Mouse (Mus musculus) right cerebral cortex, postnatal 25 days (tissue): ENCODE data around the gene Ccdc141.

Source experiments
- DNase-seq: peaks from one replicate; pipeline ENCODE4 v3.0.0; 2022

Gene Ccdc141

DNA sequence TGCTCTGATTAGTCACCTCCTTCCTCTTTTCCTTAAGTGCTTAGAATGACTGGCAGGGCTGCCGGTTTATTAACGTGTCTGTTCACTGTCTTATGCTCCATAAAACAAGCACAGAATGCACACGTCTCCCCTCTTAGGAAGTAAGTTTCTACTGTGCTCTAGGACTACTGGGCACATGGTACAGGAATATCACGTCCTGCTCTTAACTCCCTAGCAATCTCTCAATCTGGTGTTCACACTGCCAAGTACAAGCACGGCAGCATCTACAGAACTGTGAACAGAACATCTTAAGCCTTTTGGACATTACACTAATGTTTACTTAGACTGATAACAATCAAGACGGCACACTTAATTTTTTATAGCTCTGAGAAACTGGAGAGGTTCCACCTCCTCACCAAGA is 52.3 kb downstream of the Ccdc141 start:
- DNase-seq, result no peak

DNA sequence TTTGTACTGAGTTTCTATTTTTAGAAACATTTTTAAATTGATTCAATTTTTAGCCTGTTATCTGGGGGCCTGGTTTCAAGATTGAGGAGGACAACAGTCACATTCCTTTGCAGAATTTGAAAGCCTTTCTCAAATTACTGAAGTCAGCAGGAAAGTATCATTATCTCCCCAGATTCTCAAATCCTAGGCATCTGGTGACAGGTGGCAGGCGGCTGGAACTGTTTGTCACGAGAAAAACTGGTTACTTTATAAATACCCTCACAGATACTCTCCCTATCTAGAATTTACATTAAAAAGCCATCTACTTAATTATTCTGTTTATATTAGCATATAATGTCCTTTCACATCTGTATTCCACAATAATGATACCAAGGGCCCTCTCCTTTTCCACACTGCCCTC is 56.1 kb downstream of the Ccdc141 start:
- DNase-seq, result no peak

DNA sequence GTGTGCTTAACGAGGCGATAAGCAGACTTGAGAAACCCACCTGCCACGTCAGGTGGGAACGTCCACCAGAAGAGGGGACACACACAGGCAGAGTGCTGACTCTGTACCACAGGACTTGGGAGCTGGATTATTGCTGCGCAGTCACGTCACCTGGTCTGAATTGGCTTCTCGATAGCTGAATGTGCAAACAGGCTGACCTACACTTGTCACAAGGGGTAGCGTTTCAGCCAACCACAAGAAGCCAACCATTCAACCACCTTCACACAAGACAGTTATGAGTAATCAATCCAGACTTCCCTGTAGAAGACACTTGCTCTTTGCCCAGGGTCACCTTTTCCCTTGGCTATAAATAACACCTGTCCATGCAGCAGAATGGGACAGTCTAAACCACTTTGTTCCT is 56.6 kb downstream of the Ccdc141 start:
- DNase-seq, result no peak

DNA sequence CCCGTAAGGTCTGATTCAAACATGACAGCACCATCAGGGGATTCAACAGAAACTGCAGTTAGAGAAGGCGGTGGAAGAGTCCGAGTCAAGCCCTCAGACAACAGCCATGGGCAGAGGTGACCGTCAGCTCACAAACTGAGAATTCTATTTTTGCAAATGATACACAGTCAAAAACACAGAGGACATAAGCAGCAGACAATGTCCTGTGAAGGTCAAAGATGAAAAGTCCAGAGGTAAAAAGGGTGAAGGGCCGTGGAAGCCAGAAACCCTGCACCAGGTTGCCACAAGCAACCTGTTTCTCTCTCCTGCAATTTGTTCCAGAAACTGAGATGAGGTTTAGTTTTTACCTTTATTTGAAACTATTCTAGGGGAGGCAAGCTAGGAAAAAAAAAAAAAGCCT is 57.4 kb downstream of the Ccdc141 start:
- no peak for DNase-seq

DNA sequence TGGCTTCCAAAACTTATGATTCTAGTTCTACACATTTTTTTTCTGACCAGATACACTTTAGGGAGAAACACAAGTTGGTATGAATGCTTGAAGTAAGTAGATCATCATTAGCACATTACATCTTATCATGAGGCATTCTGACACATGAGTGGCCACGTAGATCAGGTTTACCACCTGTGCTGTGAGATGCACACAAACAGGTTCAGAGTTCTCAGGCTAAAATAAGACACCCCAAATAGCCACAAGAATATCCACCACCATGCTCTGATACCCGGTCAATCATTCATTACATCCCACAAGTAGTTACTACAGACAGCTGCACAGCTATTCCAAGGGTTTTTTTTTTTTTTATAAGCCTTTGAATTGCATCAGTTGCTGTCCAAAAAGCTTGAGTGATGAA is 59.3 kb downstream of the Ccdc141 start:
- DNase-seq, result no peak

DNA sequence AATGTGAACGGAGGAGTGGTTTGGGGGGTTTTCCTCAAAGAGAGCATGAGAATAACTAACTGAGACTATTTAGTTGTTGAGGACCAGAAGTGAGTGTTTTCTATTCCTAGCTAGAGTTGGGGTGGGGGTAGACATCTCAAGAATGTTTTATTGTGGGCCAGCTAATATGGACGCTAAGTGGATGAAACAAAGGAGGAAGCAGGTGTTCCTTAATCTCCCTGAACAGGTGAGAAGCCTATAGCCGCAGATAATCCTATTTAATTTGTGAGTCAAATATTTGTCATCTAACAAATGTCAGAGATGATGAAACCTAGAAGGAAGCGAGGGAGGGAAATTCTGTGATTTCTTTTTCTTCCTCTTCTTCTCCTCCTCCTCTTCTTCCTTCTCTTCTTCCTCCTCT is 60.1 kb downstream of the Ccdc141 start:
- no peak for DNase-seq

DNA sequence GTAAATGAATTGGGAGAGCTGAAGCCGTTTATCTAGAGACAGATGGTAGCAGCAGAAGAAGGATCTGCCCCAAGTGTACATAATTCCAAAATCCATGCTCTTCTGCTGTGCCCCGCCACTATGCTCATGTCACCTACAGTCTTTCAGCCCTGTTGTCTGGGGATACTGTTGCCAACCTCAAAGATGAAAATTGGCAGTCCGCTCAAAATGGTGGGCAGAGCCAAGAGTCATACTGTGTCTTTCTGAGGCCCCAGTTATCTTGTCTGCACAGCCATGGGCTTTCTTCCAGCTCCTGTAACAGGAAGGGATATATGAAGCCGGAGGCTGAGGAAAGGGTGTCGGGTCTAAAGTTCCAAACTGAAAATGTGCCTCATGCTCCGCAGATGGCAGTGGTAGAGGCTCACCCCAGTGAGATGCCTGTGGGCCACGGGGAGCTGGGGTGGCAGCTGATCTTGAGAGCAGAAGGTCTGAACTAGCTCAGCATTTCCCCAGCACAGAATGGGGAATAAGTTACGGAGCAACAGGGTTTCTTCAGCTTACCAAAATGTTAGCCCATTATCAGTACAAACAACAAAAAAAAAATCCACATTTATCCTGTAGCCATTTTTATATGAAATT is 60.8 kb downstream of the Ccdc141 start:
- DNase-seq, result no peak

DNA sequence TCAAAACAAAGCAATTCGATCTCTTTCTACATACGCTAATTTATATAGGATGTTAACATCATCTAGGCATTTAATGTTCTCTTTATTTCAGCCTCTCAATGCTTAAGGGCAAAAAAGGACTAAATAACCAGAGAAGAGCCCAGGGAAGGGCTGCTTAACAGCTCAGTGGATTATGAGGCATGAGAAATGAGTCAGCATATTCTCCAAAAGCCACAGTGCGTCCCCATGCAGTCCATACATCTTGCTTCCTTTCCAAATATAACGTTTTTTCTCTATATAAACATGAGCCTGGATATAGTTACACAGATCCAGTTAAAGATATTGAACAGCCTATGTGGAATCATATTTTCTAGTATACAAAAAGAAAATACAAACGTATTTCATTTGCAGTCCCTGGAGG is 61.9 kb downstream of the Ccdc141 start:
- DNase-seq, result no peak

DNA sequence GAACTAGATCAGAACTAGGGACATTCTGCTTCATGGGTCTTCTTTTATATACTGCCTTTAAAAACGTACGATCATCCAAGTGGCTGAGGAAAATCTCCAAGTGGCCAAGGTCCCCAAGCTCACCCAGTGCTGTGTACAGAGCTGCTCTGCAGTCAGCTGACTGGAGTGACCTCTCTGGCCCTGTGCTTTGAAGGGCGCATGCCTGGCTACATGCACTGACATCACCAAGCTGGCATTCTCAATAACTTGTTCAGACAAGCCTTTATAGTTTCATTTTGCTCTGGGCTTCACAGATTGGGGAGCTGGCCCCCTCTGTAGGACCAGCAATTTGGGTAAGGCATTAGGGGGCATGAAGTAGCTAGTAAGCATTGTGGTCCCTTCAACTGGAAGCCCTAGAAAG is 64.3 kb downstream of the Ccdc141 start:
- DNase-seq, result no peak

DNA sequence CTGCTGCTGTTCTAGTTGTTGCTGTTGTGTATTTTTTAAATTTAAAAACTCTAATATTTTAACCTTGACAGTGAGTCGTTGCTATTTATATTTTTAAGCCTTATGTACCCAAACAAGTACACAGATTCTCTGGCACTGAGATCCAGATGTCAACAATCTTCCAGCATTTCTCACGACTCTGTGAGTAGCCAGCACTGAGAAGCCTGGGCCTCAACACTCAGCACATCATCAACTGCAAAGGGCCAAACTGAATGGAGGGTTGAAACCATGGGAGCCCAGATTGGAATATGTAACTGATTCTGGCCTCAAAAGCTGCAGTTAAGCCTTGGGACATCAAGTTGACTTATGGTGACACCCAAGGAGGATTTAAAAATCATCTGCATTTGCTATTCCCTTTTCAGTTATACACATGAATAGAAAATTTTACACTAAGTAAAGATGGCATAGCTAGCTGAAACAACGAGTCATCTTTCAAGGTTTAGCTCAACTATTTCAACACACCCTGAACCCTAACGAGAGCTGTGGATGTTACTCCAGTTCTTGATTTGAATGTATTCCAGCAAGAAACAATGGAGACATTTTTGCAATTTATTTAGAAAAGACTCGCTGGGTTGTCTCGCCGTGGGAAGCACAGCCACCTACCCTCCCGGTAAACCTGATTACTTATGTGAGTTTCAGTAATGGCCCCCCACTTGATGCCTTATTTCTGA is 65.3 kb downstream of the Ccdc141 start:
- DNase-seq, result no peak

DNA sequence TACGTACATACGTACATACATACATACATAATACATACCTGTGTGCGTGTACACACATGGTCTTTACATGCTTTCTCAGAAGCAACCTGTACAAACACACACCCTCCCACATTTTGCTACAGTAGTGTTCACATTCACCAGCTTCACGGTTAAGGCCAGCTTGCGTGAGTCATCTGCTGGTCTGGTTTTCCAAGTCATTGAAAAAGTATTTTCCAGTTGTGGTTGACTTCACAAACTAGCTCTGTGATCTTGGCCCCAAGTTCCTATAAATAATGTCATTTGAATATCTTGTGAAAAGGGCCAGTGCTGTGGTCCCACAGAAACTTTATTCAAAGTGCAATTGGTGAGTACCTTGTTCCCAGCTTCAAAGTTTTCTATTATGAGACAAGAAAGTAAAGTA is 67.9 kb downstream of the Ccdc141 start:
- no peak for DNase-seq

DNA sequence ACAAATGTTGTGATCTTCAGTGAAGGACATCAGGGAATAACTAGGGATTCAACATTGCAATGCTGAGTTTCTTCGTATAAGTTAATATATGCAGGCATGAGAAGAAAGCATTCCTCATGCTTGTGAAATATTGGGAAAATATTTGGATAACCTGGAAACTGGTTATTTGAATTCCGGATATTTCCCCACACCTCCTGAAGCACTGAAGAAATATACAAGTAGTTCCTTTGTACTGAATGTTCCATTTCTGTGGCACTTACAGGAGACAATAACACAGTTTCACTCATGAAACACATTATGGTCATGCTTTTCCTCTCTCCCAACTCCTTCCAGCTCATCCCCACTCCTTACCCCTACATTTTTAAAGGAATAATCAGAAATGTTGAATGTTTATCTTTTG is 70.6 kb downstream of the Ccdc141 start:
- DNase-seq, result no peak

DNA sequence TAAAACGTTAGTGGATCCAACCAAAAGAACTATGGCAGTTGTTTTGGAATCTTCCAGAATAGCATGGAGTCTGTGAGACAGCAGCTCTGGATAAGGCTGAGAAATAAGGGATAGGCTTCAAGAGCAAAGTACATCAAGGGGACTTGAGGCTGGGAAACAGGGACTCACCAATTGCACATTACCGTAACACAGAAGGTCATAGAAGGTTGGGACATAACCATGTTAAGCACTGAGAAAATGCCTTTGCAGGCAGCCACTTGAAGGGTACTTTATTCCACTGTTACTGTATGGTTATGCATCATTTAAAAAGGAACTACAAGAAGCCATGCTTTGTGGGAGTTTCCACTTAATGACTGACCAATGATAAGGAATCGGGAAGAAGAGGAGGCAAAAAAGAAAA is 71.7 kb downstream of the Ccdc141 start:
- DNase-seq, result no peak

DNA sequence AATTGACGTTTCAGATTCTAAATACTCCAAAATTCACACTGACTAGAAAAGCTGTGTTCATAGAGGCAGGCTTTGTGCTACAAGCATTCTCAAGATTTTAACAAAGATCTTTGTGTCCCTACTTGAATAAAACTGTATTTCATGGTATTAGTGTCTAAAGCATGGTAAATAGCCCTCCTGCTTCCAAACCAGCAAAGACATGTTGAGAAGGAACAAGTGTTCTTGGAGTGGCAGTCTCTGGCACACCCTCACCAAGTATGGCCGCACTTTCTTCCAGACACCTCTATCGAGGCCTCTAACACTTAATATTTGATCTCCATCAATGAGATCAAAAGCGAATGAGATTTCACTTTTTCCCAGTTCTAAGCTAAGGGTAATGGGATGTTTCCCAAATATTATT is 78.7 kb downstream of the Ccdc141 start:
- DNase-seq, result no peak

DNA sequence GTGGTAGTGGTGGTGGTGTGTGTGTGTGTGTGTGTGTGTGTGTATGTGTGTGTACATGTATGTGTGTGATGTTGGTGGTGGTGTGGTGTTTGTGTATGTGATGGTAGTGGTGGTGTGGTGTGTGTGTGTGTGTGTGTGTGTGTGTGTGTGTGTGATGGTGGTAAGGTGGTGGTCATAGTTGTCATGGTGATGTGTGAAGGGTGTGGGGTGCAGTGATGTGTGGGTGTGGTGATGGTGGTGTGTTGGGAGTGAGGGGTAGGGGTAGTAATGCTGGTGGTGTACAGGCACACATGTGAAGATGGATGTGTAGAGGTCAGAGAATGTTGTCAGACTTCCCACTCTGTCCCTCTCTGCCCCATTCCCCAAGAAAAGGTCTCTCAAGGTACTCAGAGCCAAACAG is 85.1 kb downstream of the Ccdc141 start:
- no peak for DNase-seq

DNA sequence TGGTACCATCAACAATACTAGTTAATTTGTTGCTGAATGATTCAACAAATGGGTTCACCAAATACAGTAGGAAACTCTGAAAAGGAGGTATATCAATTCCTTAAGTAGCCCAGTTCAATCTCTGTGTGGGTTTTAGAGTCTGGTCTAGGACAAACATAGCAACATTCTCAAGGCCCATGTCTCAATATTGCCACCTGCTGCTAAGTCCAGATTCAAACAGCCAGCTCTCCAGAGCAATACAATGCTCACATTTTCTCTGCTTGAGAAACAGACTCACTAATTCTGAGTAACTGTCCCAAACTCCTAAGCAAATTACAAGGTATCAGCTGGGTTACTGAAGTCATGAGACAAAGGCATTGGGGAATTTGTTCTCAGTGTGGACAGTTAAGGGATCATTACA is 85.8 kb downstream of the Ccdc141 start:
- DNase-seq, result no peak

DNA sequence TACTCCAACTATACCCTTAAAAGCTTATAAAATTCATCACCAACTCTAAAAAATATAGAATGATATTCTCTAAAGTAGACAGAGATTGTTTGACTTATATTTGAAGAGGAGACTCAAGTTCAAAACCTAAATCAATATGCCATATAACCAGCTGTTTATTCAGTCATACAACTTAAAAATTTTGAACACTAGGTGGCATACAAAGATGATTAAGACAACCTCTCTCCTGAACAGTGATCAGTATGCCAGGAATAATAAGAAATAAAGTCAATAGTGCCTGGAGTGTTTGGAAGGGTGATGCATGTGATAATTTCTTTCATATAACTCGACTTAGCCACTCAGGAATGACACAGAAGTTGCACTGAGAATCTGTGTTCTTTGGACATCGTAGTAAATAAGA is 89.3 kb downstream of the Ccdc141 start:
- no peak for DNase-seq

DNA sequence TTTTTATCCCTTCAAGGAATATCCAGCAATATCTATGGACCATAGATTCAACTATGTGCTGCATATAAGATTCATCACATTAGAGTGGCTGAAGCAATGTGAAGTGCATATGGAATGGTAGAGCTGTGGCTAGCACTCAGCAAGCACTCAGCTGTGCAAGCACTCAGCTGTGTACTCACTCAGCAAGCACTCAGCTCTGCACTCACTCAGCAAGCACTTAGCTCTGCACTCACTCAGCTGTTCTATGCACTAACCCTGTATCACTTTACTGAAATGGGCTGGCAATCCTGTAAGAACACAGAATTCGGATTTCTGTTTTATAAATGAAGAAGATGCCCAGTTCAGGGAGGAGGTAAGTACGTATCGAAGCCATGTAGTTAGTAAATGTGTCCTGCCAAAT is 89.8 kb downstream of the Ccdc141 start:
- DNase-seq, result no peak

DNA sequence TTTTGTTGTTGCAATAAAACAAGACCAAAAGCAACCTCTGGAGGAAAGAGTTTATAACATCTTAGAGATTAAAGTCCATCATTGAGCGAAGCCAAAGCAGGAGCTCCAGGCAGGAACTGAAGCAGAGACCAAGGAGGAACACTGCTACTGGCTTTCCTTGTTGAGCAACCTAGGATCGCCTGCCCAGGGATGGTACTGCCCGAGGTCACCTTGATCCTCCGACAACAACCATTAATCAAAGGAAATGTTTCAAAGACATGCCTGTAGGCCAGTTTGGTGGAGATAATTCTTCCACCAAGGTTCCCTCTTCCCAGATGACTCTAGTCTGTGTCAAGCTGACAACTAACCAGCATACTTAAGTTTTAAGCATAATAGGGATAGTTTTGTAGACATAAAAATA is 91.7 kb downstream of the Ccdc141 start:
- DNase-seq, result no peak

DNA sequence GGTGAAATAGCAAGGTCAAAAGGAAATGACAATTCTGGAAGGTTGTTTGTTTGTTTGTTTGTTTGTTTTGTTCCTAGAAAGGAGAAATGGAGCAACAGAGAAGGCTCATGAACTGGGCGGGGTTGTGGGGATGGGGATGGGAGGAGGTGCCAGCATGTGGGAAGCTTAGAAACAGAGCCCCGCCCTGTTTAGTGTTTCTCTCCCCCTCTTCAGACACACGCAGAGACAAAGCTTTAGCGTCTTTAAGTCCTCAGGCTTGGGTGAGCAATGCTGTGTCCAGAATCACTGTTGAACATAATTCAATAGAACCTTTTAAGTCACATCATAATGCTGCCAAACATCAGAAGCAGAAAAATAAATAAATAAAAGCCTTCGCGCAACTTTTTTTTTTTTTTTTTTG is 96.1 kb downstream of the Ccdc141 start:
- no peak for DNase-seq

DNA sequence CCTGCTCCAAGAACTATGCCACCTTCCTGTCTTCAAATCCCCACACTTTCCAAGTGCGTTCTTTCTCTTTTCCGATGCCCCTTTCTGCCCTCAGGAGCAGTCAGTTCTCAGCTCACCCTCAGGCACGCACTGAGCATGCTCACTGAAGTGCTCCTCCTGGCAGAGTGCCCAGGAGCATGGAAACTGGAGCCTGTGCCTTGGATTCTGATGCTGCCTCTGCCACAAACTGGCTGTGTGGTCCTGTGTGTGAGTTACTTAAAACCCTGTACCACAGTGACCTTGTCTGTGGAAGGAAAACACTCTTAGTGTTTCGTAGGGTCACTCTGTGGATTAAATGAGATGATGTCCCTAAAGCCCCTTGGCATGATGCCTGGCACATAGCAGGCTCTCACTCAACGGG is 96.5 kb downstream of the Ccdc141 start:
- DNase-seq, result peak; percentile 7

DNA sequence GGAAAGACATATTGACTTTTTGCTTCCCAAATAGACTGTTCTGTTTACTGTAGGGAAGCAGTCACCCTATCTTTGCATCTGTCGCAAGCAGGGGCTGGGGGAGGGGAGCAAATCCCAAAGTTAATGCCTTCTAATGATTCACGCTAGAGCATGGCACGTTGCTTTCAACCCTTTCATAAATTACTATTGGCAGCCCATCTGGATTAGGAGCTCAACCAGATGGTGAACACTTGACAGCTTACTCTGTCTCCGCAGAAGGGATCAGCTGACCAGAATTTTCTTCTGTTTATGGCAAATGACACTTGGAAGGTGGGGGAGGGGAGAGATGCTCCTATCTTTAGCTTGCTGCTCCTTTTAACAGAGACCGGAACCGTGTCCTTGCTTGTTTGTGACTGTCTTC is 105.1 kb downstream of the Ccdc141 start:
- no peak for DNase-seq

DNA sequence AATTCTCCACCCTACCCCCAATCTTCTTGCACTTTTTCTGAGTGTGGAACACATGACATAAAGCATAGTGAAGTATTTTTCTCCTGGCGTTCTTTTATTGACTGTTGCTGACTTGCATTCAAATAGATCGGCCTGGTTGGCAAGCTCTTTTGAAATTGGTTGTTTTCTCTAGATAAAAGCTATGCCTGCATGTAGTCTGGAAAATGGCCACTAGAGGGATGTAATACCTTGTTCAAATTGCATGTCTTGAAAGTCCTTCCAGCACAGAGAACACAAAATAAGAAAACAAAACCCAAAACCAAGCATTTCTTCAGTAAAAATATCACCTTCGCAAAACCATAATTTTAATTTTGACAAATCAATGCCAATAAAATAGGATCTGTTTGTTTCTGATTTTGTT is 108.6 kb downstream of the Ccdc141 start:
- no peak for DNase-seq

DNA sequence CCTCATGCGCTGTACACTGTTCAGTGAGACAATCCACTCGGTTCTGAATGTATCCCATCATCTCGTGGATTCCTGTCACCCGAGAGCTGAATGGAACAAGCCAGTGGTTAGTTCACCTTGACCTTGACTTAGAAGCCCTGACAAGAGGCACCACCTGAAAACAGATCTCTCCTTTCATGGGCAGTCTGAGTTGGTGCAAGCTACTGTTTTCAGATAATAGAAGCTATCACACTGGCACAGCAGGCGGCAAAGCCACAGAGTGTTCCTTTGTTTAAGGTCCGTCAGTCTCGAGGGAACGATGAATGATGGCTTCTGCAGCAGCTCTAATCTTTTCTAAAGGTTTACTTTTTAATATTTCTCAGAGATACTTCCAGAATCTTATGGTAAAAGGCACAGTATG is 110.8 kb downstream of the Ccdc141 start:
- DNase-seq, result no peak

DNA sequence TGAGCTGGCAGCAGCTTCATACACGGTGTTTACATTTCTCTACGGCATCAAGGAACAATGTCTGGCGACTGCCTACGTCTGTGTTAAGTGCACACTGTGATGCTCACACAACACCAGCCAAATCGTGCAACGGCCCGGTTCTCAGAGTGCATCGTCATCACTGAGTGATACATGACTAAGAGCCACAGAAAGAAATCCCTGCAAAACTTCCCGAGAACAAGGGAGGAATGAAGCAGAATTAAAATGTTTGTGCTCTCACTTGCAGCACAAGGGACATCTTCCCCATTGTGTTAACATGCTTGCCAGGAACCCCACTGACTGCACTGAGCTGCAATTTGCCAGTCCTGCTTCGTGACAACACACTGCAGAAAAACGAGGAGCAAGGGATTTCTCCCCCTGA is 114.1 kb downstream of the Ccdc141 start:
- DNase-seq, result peak; percentile 25
